Mouse (Mus musculus) ovary, postnatal 10 days (tissue): ENCODE data around the gene Agtpbp1.
A peak's percentile ranks its signal among the peaks of the same experiment; 100 is the strongest.

Experiments
- DNase-seq: peaks from one replicate; pipeline ENCODE4 v3.0.0; 2022; ENCODE audit warnings: low spot score

Agtpbp1 gene

DNA sequence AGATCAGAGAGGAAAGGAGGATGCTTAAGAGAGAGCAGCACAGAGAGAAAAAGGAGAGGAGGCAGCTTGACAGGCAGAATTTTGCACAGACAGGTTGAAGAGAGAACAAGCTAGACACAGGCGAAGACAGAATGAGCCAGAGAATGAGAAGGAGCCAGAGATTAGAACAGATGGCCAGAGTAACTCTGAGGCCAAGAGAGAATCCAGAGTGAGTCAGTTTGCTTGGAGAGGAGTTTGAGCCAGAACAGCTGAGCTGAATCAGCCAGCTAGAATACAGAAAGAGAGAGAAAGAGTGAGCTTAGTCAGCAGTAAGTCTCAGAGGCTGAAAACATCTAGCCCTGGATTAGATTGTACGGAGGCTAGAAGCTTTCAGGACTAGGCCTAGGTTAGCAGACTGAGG, 12.5 kb downstream of the Agtpbp1 start:
- no peak for DNase-seq

DNA sequence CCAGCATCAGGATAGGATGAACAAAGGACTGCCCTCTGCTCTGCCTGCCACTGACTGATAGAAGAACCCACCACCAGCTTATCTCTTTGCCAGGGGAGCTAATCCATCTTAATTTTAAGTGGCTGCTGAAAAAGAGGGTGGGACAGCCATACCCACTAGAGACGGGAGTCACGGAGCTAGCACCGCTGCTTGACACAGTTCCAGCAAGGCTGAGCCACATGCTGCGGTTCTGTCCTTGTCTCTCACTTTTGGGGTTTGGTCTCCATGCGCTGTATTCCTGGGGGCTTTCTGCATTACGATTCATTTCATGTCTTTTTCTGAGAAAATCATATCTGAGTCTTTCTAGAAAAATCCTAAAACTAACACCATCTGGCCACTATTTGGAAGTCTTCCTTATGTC, 13.9 kb downstream of the Agtpbp1 start:
- DNase-seq = no peak

DNA sequence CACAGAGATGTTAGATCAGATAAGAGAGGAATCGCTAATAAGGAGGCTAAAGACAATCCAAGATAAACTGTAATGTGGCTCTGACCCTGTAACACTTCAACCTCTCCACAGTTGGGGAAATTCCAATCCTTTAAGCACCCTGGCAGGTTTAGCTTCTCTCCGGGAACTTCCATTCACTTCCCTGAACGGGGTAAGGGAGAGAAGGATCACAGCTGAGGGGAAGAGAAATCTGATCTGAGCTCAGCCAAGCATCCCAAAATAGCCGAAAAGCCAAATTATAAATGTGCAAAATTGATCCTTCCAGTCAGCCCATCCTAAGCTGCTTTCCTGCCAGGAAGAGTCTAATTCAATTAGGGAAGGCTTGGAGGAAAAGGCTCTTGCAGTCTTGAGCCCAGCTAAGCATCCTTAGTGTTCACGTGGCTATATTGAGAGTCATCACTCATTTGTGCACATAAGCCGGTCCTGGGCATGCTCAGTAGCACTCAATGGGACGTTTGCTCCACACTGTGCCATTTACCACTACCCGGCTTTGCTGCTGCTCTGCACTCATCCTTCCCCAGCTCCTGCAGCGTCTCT, 19.0 kb downstream of the Agtpbp1 start:
- no peak for DNase-seq

DNA sequence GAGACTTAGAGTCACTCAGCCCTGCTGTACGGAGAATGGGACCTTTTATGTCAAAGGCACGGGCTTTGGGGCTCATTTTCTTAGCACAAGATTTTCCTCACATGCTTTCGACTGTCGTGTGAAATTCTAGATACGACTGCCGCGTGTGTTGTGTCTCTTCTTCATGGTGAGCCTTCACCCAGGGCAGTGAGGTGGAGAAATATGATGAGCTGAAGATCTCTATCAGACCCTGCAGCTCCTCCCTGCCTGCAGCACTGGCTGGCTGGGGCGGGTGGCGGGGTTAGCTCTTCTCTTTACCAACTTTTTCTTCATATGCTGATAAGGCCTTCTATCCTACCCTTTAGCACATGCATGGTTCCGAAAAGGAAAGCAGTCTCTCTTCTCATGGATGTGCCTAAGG, 20.1 kb downstream of the Agtpbp1 start:
- no peak for DNase-seq

DNA sequence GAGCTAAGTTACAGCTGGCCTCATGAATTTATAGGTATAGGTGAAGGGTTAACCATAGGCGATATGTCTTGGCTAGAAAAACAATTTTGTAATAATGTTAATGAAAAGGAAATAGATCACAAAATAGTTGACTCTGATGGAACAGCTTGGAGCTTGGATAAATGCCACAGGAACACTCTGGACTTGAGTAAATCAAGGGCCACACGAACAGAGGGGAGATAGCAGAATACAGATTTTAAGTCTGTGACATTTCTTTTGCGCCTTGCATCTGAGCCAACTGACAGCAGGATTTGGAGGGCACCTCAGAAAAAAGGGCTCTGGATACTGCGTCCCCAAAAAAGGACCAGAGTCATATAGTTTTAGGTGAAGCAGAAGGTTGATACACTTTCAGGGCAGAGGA, 20.5 kb downstream of the Agtpbp1 start:
- DNase-seq = no peak

DNA sequence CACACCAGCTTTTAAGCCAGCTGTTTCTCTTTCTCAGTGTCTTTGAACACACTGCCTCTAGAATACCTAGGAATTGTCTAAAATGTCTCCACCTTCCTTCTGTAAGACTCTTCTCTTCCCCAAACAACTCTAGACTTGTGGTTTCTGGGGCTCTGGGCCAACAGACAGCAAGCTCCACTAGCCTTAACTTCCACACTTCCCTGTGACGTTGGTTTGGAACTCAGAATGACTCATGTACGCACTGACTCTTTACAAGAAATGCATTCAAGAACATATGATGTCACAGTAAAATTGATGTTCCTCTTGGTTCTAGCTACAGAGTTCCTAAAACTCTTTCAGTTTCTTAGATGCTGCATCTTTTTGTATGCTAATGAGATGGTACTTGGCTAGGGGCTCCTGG, 22.6 kb downstream of the Agtpbp1 start:
- no peak for DNase-seq

DNA sequence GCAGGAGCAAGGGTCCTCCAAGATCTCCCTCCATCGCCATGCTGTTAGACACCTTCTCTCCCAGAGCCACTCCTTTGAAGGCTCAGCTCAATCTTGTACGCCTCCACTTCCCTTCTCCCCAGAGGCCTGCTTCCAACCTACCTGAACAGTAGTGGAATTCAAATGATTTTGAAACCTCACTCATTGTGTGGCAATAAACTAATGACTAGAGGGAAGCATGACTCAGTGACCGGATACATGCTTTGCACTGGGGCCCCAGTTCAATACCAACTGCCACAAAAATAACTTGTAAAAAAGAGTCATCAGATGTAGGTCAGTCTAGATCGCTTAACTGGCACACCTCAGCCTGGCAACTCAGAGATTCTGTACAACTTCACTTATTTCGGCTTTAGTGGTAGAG, 26.3 kb downstream of the Agtpbp1 start:
- no peak for DNase-seq

DNA sequence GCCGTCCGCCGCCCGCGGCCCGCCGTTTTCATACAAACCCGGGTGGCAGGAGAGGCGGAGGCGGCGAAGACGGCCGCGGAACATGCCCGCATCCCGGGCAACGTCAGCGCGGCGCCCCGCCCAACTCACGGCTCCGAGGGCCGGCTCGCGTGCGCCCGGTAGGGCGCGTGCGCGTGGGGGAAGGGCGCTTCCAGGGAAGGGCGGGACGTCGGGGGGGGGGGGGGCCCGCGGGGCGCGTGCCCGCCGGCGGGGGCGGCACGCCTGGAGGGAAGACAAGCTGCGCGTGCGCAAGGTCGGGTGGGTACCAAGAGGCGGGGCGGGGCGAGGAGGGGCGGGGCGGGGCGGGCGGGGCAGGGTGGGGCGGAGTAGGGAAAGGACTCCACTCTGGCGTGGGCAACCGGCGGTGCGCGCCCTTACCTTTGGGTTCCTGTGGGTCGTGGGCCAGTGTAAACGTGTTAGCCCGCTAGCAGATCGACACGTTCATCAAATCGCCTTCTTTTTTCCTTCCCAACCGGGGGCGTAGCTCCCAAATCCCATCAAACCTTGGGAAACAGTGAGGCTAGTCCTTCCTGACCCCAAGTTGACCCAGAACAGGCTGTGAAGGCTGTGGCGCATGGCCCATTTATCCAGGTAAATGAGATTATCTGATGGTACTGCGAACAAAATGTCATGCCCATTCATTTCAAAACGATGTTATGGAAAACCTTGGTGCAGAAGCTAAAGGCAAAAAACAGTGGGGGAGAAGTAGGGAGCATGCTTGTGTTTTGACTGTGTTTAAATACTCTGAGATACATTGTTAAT, 27.6 kb downstream of the Agtpbp1 start:
- DNase-seq = peak; percentile 54

DNA sequence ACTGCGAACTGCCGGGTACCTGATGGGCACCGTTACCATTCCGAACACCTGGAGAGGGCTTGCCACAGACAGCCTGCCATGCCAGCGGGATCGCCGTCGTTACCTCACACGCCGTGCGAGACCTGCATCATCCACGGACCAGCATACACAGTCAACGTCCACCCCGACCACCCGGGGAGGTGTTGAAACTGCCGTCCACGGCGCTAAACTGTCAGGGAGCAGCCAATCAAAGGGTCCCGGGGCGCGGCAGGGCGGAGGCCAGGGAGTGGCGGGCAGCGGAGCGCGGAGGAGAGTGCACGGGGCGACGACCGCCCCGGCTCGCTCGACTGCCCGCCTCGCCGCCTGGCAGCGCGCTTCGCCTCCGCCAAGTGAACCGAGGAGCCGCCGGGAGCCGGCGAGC, 28.4 kb downstream of the Agtpbp1 start:
- DNase-seq = peak; percentile 28

DNA sequence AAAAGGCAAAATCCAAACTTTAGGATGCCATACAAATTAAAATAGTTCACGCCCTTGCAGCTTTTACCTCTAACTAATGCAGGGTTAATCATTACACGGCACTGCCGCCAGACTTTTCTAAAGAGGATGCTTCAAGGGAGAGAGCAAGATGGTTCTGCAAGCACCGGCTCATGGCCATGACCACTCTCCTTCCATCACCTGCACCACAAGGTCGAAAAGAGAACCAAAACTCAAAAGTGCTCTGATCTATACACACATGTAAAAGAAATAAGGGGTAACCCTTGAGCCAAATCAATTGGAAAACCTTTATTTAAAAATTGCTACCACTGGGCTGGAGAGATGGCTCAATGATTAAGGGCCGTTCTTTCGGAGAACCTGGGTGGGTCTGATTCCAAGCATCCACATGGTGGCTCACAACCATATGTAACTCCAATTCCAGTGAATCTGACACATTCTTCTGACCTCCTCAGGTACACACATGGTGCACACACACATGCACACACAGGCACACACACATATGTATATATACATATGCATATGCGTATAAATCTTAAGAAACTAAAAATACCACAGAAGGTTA, 29.3 kb downstream of the Agtpbp1 start:
- DNase-seq = no peak

DNA sequence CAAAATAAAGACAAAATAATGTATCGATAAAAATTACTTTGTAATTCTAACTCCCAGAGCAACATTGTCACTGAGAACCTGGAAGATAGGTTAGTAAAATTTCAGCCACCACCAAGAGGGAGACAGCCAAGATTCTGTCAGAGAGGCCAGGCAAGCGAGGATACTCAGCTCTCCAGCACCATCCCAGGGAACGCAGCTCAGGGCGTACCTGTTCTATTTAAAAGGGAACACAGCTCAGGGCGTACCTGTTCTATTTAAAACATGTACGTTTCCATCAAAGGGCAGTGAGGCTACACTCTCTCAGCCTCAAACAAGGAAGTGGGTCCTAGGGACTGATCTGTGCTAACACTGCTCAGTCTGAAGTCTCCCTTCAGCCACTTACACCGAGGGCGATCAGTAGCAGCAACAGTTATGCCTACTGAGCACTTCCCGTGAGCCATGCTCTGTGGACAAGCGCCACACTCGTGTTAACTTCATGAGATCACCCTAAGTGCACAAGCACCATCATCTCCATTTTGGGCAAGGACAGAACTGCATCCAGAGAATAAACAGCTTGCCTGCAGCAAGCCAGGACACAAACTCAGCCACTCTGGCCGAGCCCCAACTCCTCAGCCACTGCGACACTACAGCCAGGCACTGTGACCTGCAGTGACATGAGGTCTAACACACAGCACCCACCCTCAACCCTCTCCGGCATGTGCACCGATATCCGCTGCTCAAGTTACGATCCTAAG, 30.1 kb downstream of the Agtpbp1 start:
- no peak for DNase-seq

DNA sequence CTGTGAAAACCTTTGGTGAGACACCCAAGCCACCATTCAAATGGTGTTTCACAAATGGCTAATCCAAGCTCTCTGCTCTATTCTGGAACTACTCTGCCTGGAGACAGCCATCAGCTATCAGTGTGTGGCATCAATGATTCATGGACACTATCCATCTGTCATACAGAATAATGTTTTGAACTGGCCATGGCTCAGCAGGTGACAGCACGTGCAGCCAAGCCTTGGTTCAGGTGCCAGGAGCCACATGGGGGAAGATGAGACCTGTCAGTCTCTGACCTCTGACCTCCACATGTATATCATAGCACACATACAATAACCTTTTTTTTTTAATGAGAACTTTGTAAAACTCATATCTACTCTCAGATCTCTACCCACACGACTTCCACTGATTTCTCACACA, 32.3 kb downstream of the Agtpbp1 start:
- DNase-seq = no peak

DNA sequence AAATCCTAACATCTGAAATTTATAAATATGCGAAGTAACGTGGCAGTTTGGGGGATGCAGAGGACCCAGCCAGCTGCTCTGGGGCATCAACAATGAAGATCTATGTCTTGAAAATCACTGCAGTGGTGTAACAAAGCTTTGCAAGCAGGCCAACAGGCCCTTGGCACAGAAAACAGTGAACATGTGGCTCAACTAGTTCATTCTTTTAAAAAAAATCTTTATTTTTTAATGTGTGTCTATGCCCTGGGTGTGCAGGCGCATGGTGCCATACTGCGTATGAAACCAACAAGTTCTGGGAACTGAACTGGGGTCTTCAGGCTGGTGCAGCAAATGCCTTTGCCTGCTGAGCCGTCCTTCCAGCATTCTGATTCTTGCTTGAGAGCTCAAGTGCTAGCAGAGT, 32.7 kb downstream of the Agtpbp1 start:
- DNase-seq = no peak

DNA sequence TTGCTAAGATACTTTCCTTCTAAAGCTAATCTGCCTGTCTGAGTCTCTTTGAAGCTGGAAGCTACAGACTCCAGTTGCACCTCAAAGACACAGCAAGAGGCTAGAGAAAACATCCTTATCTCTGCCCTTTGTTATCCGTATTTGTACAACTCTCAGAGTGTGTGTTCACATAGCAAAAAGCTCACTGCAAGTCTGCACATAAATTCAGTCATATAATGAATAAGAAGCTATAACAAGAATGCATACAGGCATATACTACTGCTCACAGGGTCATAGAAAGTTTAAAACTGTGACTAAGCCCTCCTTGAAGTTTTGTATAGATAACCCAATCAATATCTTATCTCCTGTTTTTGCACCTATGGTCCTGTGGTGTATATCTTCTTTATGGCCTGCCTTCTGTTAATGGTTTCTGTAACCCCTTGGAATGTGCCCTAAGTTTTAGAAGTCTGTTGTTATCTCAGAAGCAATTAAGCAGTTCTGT, 35.7 kb downstream of the Agtpbp1 start:
- no peak for DNase-seq

DNA sequence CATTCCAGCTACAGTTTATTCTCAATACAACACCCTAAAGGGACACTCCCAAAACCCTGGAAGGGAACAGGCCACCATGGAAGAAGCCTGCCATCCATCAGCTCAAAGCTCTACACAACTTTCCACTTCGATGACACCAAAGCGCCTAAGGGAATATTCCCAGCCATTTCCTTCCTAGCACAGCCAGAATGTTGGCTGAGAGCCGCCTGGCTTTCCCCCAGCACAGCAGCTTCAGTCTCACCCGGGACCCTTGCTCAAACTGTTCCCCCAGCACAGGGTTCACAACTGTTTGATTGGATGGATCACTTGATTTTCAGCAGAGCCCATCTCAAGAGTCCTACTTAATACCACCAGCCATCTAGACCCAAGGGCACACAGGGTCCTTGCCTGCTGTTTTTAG, 37.3 kb downstream of the Agtpbp1 start:
- DNase-seq = no peak

DNA sequence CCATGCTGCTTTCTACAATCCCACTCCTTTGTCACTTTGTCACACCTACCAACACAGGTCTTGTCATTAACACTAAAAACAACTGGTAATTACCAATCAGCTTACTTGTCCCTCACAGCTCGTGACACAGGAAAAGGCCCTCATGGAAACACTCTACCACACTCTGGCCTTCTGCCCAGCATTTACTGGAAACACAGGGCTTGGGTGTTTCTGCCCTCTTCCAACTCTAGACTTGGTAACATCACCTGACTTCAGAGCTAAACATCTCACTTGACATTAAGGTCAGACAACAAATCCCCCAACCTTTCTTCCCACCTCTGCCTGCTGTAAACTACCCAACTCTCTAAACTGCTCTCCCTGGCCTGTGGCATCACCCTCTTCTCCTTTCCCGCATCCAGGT, 37.9 kb downstream of the Agtpbp1 start:
- no peak for DNase-seq

DNA sequence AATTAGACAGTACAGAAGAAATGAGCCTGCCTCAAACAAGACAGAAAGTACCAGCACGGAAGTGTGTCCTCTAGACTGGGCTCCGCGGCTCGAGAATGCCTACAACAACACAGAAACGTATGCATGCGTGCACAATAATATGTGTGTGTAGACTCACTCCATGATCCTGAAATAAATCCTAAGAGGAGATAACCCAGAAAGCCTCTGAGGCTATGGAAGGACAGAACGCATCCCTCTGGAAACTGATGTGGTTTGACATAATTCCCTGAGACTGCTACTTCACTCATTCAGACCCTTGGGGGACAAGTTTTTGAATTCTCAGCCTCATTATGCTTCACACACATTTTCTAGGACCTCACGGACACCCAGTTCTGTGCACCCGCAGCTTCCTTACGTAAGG, 42.6 kb downstream of the Agtpbp1 start:
- no peak for DNase-seq

DNA sequence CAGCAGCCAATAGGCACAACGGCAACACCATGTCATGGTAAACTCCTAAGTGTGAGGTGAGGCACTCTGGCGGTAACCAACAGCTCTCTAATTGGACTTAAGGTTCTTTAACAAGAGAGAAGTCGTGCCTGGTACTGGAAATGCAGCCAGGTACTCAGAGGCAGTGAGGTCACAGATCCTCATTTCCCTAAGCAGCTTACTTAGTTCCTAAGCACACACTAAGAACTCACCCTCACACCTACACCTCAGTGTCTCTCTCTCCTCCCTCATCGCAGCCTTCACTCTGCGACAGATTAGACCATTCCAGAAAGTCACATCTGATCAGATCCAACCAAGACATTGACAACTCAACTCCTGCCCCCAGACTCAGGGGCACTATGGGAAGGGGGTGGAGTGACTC, 45.0 kb downstream of the Agtpbp1 start:
- DNase-seq = no peak

DNA sequence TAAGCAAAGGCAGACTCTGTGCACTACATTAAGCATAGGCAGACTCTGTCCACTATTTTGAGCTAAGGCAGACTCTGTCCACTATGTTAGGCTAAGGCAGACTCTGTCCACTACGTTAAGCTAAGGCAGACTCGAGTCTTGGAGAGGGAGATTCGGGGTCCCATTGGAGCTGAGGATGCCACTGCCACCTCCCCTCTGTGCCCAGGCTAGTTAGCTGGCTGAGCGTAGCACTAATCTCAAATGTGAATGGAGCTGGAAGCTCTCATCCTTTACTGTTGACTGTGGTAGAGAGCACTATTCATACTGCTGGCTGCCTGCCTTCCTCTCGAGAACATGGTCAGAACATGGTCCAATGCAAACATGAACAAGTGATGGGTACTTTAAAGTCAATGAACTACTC, 46.4 kb downstream of the Agtpbp1 start:
- no peak for DNase-seq

DNA sequence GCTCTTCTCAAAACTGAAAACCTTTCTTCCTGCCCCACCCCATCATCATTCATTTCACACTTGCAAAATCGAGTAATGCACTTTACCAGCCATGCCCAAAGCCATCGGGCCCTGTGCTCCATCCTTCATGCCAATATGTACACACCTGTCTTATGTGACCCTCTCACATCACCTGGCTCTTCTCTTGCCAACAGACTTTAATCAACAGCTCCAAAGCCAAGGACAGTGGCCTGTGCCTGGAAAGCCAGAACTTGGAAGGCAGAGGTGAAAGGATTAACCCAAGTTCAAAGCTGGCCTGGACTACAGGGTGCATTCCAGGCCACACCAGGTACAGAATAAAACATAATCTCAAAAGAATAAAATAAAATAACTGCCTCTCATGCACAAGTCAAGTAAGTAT, 48.4 kb downstream of the Agtpbp1 start:
- DNase-seq = no peak

DNA sequence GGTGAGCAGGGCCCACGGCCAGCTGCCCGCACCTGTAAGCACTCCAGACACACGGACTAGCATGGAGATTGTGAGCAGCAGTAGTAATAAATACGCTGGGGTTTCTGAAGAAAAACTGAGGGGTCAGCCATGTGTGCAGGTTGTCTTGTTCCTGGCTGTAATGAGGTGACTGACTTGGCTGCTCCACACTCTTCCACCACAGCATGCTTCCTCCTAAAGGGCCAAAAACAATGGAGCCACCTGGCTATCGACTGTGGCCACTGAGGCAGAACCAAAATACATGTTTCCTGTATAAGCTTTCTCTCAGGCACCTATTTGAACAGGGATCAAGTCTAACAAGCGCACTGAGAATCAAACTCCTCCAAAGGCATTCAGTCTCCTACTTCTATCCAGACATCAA, 49.3 kb downstream of the Agtpbp1 start:
- no peak for DNase-seq

DNA sequence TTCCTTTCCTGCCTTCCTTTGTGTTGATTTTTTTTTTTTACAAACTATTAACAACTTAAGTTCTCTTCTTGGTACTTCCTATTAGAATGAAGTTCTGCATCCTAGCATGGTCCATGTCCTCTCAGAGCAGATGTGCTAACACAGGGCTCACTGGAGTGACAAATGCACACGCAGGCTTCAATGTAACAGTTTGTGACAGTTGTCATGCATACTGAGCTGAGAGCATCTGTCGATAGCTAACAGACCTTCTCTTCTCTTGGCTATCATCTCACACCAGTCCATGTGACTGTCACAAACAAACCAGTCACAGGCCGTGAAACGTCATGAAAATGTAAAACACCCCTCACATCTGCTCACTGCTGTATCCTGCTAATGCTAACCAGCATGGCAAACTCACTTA, 50.7 kb downstream of the Agtpbp1 start:
- no peak for DNase-seq

DNA sequence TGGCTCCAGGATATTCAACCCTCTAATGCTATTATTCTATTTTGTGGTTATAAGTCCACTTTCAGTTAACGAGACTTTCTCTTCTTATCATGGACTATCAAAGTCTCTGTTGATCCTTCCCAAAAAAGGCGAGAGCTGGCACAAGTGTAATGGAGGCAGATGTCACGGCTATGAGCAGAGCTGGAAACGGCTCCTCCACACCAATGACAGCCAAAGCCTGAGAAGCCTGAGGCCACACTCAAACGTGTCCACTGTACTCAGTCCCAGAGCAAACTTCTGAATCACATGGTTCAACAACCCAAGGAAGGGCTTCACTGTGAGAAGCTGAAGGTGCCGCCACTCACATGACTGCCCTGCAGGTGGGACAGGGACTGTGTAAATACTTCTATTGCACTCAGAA, 51.7 kb downstream of the Agtpbp1 start:
- no peak for DNase-seq
